Comparison of ENCODE assay signal across 8 mouse cellular contexts in genomic region chrX:160136153-160136552, GRCm38 (mm10). TPM values are rescaled to one million over a fixed set of nuclear protein-coding genes. Genes with fewer than 3 reads are reported as not detected.
DNase-seq lines count a peak whose midpoint lies in the region; ATAC-seq and TF ChIP-seq lines count a peak whose summit lies in the region.

No protein-coding gene starts in this region.

- 38% methylated on average over 5 of the region's 5 CpGs for WGBS in heart, embryonic 12.5 days
- WGBS in forebrain, embryonic 14.5 days: 31% methylated on average over 5 of the region's 5 CpGs
- WGBS in liver, postnatal 0 days (ENCODE audit: insufficient replicate concordance): 22% methylated on average over 5 of the region's 5 CpGs

- peak overlapping the region; percentile 36 for H3K4me3 ChIP-seq in heart, embryonic 12.5 days
- peak overlapping the region; percentile 84 for H3K4me3 ChIP-seq in E14TG2a.4 (replicated peaks; ENCODE audit: low read length)
- H3K4me3 ChIP-seq in forebrain, embryonic 14.5 days (ENCODE audit: low read depth, low read length): no peak overlapping the region
- H3K4me3 ChIP-seq in liver, postnatal 0 days (ENCODE audit: low read depth, low read length): peak overlapping the region; percentile 75

- no peaks in the 10 kb centered on the region for H3K9me3 ChIP-seq in heart, embryonic 12.5 days (replicated peaks)
- H3K9me3 ChIP-seq in E14TG2a.4 (ENCODE audit: low read length): no peaks in the 10 kb centered on the region
- no peaks in the 10 kb centered on the region for H3K9me3 ChIP-seq in forebrain, embryonic 14.5 days (replicated peaks; ENCODE audit: control insufficient read depth, low read length)
- H3K9me3 ChIP-seq in liver, postnatal 0 days (ENCODE audit: low read length): no peaks in the 10 kb centered on the region

- no peak for TF ChIP-seq CTCF in E14TG2a.4 (conservative IDR thresholded peaks at IDR 0.05; ENCODE audit: low read length)
- TF ChIP-seq CTCF in liver, postnatal 0 days (IDR thresholded peaks at IDR 0.05; ENCODE audit: low read depth): no peak

- H3K36me3 ChIP-seq in heart, embryonic 12.5 days: peaks cover 8% of the 10 kb centered on the region
- peaks cover 18% of the 10 kb centered on the region for H3K36me3 ChIP-seq in E14TG2a.4 (ENCODE audit: insufficient read depth, low read length)
- 0 out of 2 replicates have a peak, but pooled peaks cover 3% of the 10 kb centered on the region for H3K36me3 ChIP-seq in forebrain, embryonic 14.5 days (ENCODE audit: control insufficient read depth, insufficient read depth, low read length)
- H3K36me3 ChIP-seq in liver, postnatal 0 days (replicated peaks; ENCODE audit: insufficient read depth, low read length): 0 out of 2 replicates have a peak, but pooled peaks cover 4% of the 10 kb centered on the region

- no peak overlapping the region for H3K27ac ChIP-seq in heart, embryonic 12.5 days (ENCODE audit: poor library complexity, severe bottlenecking)
- no peak overlapping the region for H3K27ac ChIP-seq in forebrain, embryonic 14.5 days (ENCODE audit: low read depth, low read length)
- H3K27ac ChIP-seq in liver, postnatal 0 days (ENCODE audit: low read depth): no peak overlapping the region

- no peak for TF ChIP-seq EP300 in liver, postnatal 0 days (IDR thresholded peaks at IDR 0.05; ENCODE audit: low read depth)

- ATAC-seq in heart, embryonic 12.5 days (ENCODE audit: insufficient number of reproducible peaks, low FRiP score): no peak
- no peak for ATAC-seq in forebrain, embryonic 14.5 days
- no peak for ATAC-seq in liver, postnatal 0 days

- H3K4me2 ChIP-seq in heart, embryonic 12.5 days: peak overlapping the region; percentile 68
- peak overlapping the region; percentile 55 for H3K4me2 ChIP-seq in forebrain, embryonic 14.5 days (ENCODE audit: low read length)
- H3K4me2 ChIP-seq in liver, postnatal 0 days (ENCODE audit: low read depth, low read length): peak overlapping the region; percentile 76

- H3K4me1 ChIP-seq in heart, embryonic 12.5 days (replicated peaks): peaks cover 16% of the 10 kb centered on the region
- peaks cover 35% of the 10 kb centered on the region for H3K4me1 ChIP-seq in E14TG2a.4 (replicated peaks; ENCODE audit: low read depth, low read length)
- 0 out of 2 replicates have a peak, but pooled peaks cover 6% of the 10 kb centered on the region for H3K4me1 ChIP-seq in forebrain, embryonic 14.5 days (ENCODE audit: control insufficient read depth, insufficient read depth, low read length)
- H3K4me1 ChIP-seq in liver, postnatal 0 days (ENCODE audit: insufficient read depth): 0 out of 2 replicates have a peak, but pooled peaks cover 9% of the 10 kb centered on the region

- H3K27me3 ChIP-seq in heart, embryonic 12.5 days (replicated peaks): no peaks in the 10 kb centered on the region
- no peaks in the 10 kb centered on the region for H3K27me3 ChIP-seq in E14TG2a.4 (ENCODE audit: insufficient read depth, low read length)
- no peaks in the 10 kb centered on the region for H3K27me3 ChIP-seq in forebrain, embryonic 14.5 days (replicated peaks; ENCODE audit: control insufficient read depth, insufficient read depth, low read length)
- no peaks in the 10 kb centered on the region for H3K27me3 ChIP-seq in liver, postnatal 0 days (ENCODE audit: insufficient read depth, low read length)

- no peak for DNase-seq in heart, postnatal 14 days
- DNase-seq in forebrain, embryonic 14.5 days (ENCODE audit: low spot score): peak; percentile 27
- no peak for DNase-seq in liver, postnatal 0 days
- peak; percentile 49 for DNase-seq in thymus, postnatal 14 days
- no peak for DNase-seq in kidney, postnatal 4 days
- DNase-seq in layer of hippocampus, adult 11-12 months (ENCODE audit: low spot score): no peak

- peak overlapping the region; percentile 51 for H3K9ac ChIP-seq in heart, embryonic 12.5 days
- 0 out of 2 replicates have a peak overlapping the region, but pooled peaks have one; percentile 5 for H3K9ac ChIP-seq in forebrain, embryonic 14.5 days (ENCODE audit: low read length)
- no peak overlapping the region for H3K9ac ChIP-seq in liver, postnatal 0 days (replicated peaks)

- intact Hi-C loops in heart, postnatal 14 days (cut with DNase I): loop anchor here (5.0 kb wide), 1 partner anchor 631 kb away; the partner anchor contains the start of gene Rs1

RNA-seq across cellular contexts. Expression of gene Pdha1, which starts 2.1 kb away (rescaled TPM):
- 226 and 237 TPM in 2 replicates for polyA plus RNA-seq in heart, embryonic 12.5 days (2016; fragmentation: Nextera tagmentation; extraction: Ambion mirVana)
- 1,000 to 10,000 TPM; 1,001 to 1,064 TPM for total RNA-seq in heart, postnatal 14 days (2021)
- 107 and 125 TPM in 2 replicates for polyA plus RNA-seq in forebrain, embryonic 14.5 days (2014; fragmentation: Nextera tagmentation; extraction: Ambion mirVana)
- polyA plus RNA-seq in liver, postnatal 0 days (2015; fragmentation: Nextera tagmentation; extraction: Ambion mirVana): 45.5 and 49.3 TPM in 2 replicates

Comparison
In these comparisons a context has a peak if more than half of its experiments do, and no peak if none do; other contexts are left out.
1. DNase-seq: peak in forebrain, embryonic 14.5 days (single experiment) and thymus, postnatal 14 days (single experiment); none in heart, postnatal 14 days (0 of 2), liver, postnatal 0 days (single experiment), kidney, postnatal 4 days (0 of 2) and layer of hippocampus, adult 11-12 months (single experiment).
2. Peak in every context shown above with its lines, with median percentiles within 50 percentile points of each other: H3K4me2 ChIP-seq.